Mouse (Mus musculus): ENCODE results near the gene Scn8a. TPM values are rescaled to one million over a fixed set of nuclear protein-coding genes. Genes with fewer than 3 reads are reported as not detected.

The Scn8a gene
- total RNA-seq, 2 experiments from 2014 or later = 164 to 171 TPM

- intact Hi-C loops (cut with DNase I) = no loop called here
- DNase-seq (ENCODE audit: extremely low spot score in 1 of 2, low spot score in 2 of 2) = no peak
Observed at GRCm38 (mm10) chr15:101002466-101002865, 132.8 kb downstream of the Scn8a start.

DNA sequence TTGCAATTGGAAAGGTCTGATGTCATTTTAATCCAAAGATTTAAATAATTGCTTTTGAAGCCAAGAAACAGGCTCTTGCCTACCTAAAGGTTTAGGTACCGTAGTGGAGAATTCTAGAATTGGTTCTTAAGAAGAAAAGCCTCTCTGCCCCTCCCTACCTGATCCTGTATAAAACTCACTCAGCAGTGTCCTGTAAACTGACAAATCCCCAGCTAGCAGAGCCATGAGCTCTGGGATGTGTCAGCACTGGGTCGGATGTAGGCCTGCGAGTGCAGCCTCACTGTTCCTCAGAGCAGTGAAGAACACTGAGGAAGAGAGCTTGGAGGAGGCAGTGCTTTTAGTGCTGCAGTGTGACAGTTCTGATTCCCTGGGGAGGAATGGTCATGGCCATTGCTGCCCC lies 134.9 kb downstream of the Scn8a start:
- intact Hi-C loops (cut with DNase I) = no loop called here

DNA sequence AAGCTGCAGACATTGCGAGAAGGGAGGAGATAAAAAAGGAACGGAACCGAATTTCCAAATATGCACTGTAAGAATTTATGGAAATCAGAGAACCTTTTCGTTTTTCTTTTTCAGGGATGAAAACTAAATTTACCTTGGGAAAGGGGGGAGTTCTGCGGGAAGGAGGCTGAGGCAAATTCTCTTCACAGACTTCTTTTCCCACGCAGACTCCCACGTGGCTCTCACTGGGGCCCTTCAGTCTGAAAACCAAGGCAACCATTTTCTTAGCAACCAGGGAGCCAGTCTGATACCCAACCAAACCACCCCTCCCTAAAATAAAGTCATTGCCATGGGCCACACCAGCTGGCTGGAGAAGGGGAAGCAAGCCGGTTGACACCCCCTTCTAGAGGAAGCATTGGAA lies 136.1 kb downstream of the Scn8a start:
- intact Hi-C loops (cut with DNase I) = no loop called here
- peak in 1 of 2 experiments; percentile 66 for DNase-seq (ENCODE audit: extremely low spot score in 1 of 2, low spot score in 2 of 2)

More for the DNA sequence above, 134.9 kb downstream of the Scn8a start:
- no peak for DNase-seq (ENCODE audit: extremely low spot score in 1 of 2, low spot score in 2 of 2)

DNA sequence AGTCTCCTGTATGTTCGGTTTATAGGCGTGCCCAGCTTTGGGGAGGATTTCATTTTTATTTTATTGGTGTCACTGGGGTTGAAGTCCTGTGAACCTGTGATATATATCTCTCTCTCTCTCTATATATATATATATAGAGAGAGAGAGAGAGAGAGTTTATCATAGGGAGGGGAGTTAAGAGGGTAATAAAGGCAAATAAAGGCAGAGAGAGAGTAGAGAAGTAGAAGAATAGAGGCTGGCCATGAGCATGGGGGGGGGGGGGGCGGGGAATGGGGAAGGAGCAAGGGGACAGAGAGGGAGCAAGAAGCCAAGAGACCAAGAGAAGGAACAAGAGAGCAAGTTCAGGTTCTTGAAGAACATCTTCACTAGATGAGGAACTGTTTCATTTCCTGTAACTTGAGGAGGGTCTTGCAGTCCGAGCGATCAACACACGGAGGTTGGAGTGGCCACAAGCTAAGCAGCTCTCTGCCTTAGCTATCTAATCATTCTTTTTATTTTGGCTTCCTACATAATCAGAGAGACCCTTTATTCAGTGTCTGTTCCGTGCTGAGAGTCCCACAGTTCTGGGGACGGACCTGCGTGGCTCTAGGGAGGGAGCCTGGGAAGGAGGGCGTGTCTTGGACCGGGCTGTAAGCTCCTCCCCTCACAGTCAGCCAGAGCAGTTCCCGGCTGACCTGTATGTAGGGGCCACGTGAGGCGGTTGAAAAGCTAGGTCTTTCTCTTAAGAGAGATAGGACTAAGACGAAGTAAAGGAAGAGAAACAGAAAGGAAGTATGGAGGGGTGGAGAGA lies 136.8 kb downstream of the Scn8a start:
- no peak for DNase-seq (ENCODE audit: extremely low spot score in 1 of 2, low spot score in 2 of 2)
- intact Hi-C loops (cut with DNase I) = no loop called here

- intact Hi-C loops (cut with DNase I) = no loop called here
- DNase-seq (ENCODE audit: extremely low spot score in 1 of 2, low spot score in 2 of 2) = no peak
Observed at GRCm38 (mm10) chr15:101007236-101007635, 137.6 kb downstream of the Scn8a start.

GRCm38 (mm10) chr15:101008386-101009010 lies 138.8 kb downstream of the Scn8a start:
- peak; percentile 43 to 67 for DNase-seq (ENCODE audit: extremely low spot score in 1 of 2, low spot score in 2 of 2)

DNA sequence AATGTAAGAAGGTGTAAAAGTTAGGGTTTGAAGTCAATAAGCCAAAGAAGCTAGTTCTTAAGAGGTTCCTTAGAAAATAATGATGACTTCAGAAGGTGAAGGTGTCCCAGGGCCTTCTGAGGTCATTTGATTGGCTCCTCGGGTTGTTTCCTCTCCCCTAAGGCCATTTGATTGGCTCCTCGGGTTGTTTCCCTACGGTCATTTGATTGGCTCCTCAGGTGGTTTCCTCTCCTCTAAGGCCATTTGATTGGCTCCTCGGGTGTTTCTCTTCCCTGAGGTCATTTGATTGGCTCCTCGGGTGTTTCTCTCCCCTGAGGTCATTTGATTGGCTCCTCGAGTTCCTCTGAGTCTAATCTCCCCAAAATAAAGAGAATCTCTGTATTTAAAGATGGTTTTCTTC lies 141.7 kb downstream of the Scn8a start:
- DNase-seq (ENCODE audit: extremely low spot score in 1 of 2, low spot score in 2 of 2) = no peak
- intact Hi-C loops (cut with DNase I) = no loop called here

More at GRCm38 (mm10) chr15:101008386-101009010, 138.8 kb downstream of the Scn8a start:
- intact Hi-C loops (cut with DNase I) = no loop called here

- no peak for DNase-seq (ENCODE audit: extremely low spot score in 1 of 2, low spot score in 2 of 2)
- intact Hi-C loops (cut with DNase I) = no loop called here
Observed at GRCm38 (mm10) chr15:101028960-101029359, 159.3 kb downstream of the Scn8a start.

DNA sequence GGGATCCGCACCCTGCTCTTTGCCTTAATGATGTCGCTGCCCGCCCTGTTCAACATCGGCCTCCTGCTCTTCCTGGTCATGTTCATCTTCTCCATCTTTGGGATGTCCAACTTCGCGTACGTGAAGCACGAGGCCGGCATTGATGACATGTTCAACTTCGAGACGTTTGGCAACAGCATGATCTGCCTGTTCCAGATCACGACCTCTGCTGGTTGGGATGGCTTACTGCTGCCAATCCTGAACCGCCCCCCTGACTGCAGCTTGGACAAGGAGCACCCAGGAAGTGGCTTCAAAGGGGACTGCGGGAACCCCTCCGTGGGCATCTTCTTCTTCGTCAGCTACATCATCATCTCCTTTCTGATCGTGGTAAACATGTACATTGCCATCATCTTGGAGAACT lies 170.0 kb downstream of the Scn8a start:
- intact Hi-C loops (cut with DNase I) = no loop called here
- DNase-seq (ENCODE audit: extremely low spot score in 1 of 2, low spot score in 2 of 2) = no peak

GRCm38 (mm10) chr15:101041966-101042365 lies 172.3 kb downstream of the Scn8a start:
- DNase-seq (ENCODE audit: extremely low spot score in 1 of 2, low spot score in 2 of 2) = no peak
- intact Hi-C loops (cut with DNase I) = no loop called here

GRCm38 (mm10) chr15:101042613-101043012 lies 173.0 kb downstream of the Scn8a start:
- DNase-seq (ENCODE audit: extremely low spot score in 1 of 2, low spot score in 2 of 2) = peak in 1 of 2 experiments; percentile 62
- intact Hi-C loops (cut with DNase I) = no loop called here

- DNase-seq (ENCODE audit: extremely low spot score in 1 of 2, low spot score in 2 of 2) = no peak
- intact Hi-C loops (cut with DNase I) = no loop called here
Observed at GRCm38 (mm10) chr15:101044531-101044930, 174.9 kb downstream of the Scn8a start.

GRCm38 (mm10) chr15:101046039-101046526 lies 176.4 kb downstream of the Scn8a start:
- no peak for DNase-seq (ENCODE audit: extremely low spot score in 1 of 2, low spot score in 2 of 2)
- intact Hi-C loops (cut with DNase I) = no loop called here

GRCm38 (mm10) chr15:101046527-101047193 lies 177.0 kb downstream of the Scn8a start:
- peak; percentile 32 to 67 for DNase-seq (ENCODE audit: extremely low spot score in 1 of 2, low spot score in 2 of 2)
- intact Hi-C loops (cut with DNase I) = no loop called here

GRCm38 (mm10) chr15:101047194-101047555 lies 177.5 kb downstream of the Scn8a start, which contains the start of gene Gm47841:
Gene Gm47841 (minus strand): TSS chr15:101047397.
- intact Hi-C loops (cut with DNase I) = no loop called here

GRCm38 (mm10) chr15:101048338-101048896 lies 178.8 kb downstream of the Scn8a start:
- no peak for DNase-seq (ENCODE audit: extremely low spot score in 1 of 2, low spot score in 2 of 2)
- intact Hi-C loops (cut with DNase I) = no loop called here

More at GRCm38 (mm10) chr15:101047194-101047555, 177.5 kb downstream of the Scn8a start, which contains the start of gene Gm47841:
- DNase-seq (ENCODE audit: extremely low spot score in 1 of 2, low spot score in 2 of 2) = no peak

- intact Hi-C loops (cut with DNase I) = no loop called here
- no peak for DNase-seq (ENCODE audit: extremely low spot score in 1 of 2, low spot score in 2 of 2)
Observed at GRCm38 (mm10) chr15:101051869-101052268, 182.2 kb downstream of the Scn8a start.

- intact Hi-C loops (cut with DNase I) = no loop called here
- peak in 1 of 2 experiments; percentile 54 for DNase-seq (ENCODE audit: extremely low spot score in 1 of 2, low spot score in 2 of 2)
Observed at GRCm38 (mm10) chr15:101052560-101053501, 183.2 kb downstream of the Scn8a start.

Data from left cerebral cortex, postnatal 10 days (tissue).